Mouse (Mus musculus) megakaryocyte progenitor cell, adult 5-6 weeks (primary cell): ENCODE results near the gene Pafah1b1. TPM values are rescaled to one million over a fixed set of nuclear protein-coding genes. Genes with fewer than 3 reads are reported as not detected.
A peak's percentile ranks its signal among the peaks of the same experiment; 100 is the strongest.

ENCODE experiments used
- ATAC-seq: replicated peaks from 2 replicates; pipeline ENCODE4 v1.8.0; 2016; ENCODE audit warnings: mild to moderate bottlenecking, moderate TSS enrichment, inconsistent platforms; ENCODE audit not compliant: poor library complexity
- total RNA-seq, 2 experiments: library from RNA; stranded (forward) in 1 of 2; stranded (reverse) in 1 of 2; fragments of 157-497, 149-512 nt in 1 of 2; fragments of 200-1000 nt in 1 of 2; gene quantifications; 2 replicates each; pipeline versions ENCODE4 v1.2.3 to v1.2.4; 2015 to 2017

Gene Pafah1b1
- total RNA-seq, 2 experiments from 2014 or later: 47.4 to 49.0 TPM

DNA sequence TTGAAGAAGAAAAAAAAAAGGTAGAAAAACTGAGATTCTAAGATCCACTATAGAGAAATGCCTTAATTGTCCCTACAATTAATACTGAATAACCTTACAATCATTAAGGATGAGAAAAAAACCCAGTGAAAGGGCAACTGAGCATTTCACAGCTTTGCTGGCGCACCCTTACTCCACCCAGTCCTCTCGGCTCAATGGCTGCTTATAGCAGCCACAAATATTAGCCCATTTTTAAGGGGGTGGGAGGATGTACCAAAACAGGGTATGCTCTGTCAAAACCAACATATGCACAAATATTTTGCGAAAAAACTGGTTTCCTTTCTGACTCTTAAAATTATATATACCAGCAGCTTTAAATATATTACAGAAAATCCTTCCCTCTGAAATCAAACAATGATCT lies 2.5 kb downstream of the Pafah1b1 start:
- no peak for ATAC-seq

DNA sequence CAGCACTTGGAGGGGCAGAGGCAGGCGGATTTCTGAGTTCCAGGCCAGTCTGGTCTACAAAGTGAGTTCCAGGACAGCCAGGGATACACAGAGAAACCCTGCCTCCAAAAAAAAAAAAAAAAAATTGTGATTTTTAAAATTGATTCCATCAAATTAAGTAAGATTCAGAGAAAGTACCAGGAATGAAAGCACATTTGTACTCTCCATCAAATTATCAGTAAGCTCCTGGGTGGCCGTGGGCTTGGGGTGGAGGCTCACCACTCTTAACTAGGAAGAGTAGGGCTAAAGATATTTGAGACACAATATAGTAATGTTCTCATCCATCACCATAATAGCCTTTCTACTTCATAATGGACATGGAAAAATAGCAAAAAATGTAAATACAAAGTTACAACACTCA lies 3.3 kb downstream of the Pafah1b1 start:
- ATAC-seq: no peak

DNA sequence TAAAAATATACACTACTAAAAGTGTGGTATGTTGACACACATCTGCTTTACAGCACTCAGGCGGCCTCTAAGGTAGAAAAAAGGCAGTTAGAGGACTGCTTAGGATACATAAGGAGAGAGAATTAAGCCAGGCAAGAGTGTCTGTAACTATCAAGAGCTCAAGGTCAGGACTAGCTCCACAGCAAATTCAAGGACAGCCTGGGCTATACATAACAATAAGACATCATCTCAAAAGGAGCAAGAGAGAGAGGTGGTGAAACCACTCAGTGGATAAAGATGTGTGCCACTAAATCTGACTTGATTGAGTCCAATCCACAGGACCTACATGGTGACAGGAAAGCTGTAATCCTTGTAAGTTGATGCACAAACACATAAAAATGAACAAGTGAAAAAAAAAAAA lies 3.8 kb downstream of the Pafah1b1 start:
- ATAC-seq: no peak

DNA sequence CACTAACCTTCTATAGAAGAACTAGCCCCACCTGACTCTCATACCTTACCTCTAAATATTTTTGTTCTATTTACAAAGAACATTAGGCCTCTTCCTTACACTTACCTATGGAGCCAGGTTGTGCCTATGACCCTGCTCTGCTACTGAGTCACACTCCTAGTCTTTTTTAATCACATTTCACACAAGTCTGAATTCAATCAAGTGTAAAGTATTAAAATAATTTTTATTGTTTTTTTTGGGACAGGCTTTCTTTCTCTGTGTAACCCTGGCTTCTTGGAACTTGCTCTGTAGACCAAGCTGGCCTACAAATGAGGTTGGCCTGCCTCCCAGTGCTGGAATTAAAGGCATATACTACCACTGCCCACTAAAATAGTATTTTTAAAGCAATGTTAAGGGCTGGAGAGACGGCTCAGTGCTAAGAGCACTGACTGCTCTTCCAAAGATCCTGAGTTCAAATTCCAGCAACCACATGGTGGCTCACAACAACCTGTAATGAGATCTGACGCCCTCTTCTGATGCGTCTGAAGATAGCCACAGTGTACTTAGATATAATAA lies 8.4 kb downstream of the Pafah1b1 start:
- ATAC-seq: no peak

DNA sequence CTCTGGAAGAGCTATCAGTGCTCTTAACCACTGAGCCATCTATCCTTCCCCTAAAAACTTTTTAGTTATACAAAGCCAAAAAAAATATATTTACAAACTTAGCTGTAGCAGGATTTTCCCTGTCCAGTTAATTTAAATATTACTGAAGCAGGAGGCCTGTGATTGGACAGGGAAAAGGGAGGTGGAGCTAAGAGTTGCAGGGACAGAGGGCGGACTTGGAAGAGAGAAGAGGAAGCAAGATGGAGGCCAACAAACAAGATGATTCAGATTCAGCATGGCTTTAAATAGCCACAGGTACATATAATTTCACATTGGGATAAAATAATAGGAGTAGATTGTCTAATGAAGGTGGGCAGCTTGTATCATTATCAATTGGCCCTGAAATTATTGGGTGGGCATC lies 13.8 kb downstream of the Pafah1b1 start:
- no peak for ATAC-seq

DNA sequence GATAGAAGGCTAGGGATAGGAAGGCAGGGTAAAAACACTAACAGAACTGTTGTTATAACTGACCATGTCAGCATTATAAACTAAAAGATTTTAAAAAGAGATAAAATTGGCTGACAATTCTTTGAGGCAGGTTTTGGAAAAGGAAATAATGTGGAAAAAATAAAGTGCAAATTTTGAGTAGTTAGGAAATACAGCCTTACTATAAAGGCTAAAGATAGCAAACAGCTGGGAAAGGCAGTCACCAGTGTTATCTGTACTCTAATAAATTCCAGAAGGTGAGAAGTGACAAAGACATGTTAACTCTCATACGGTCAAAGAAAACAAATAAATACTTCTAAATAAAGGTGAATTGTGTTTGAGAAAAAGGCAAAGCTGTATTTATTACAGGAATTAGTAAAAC lies 15.7 kb downstream of the Pafah1b1 start:
- ATAC-seq: no peak

DNA sequence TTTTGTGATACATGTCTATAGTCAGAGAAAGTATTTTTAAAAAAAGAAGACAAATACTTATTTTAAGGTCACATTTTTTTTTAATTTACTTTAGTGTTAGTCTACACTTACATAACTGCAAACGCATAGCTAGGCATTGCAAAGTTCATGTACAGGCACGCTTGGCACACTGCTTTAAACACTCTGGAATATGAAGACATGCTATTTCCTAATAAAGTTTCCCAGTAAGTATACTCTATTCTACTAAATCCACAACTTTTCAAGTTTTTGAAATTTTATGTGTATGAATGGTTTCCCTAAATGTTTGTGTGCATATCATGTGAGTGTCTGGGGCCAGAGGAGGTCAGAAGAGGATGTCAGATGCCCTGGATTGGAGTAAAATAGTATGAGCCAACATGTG lies 20.4 kb downstream of the Pafah1b1 start:
- no peak for ATAC-seq

DNA sequence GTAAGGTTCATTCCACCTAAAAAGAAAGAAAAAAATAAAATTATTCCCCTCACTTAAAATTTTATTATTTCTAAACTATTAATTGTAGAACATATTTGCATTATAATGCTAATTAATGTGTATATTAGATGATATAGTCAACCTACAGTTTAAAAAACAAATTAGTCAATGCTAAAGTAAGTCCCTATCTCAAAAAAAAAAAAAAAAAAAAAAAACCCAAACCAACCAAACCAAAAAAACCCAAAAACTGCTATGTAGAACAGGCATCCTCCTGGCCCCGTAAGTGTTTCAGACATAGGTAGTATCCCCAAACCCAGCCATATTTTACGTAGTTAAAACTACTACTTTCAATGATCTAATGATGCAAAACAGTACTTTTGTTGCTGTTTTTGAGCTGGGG lies 25.0 kb downstream of the Pafah1b1 start:
- ATAC-seq: no peak

DNA sequence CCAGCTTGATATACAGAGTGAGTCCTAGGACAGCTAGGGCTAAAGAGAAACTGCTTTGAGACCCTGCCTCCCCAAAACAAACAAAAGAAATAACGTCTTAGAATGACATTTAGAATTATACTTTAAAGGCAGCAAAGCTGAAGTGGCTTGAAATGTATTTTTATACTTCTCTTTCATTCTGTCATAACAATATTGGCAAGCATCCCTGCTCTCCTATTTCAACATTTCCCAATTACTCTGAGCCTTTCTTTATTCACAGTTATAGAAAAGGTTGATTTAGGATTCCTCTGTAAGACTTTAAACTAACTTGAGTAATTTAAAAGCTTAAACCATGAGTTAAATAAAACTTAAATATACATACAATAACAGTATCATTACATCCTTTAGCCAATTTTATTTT lies 32.3 kb downstream of the Pafah1b1 start:
- no peak for ATAC-seq

DNA sequence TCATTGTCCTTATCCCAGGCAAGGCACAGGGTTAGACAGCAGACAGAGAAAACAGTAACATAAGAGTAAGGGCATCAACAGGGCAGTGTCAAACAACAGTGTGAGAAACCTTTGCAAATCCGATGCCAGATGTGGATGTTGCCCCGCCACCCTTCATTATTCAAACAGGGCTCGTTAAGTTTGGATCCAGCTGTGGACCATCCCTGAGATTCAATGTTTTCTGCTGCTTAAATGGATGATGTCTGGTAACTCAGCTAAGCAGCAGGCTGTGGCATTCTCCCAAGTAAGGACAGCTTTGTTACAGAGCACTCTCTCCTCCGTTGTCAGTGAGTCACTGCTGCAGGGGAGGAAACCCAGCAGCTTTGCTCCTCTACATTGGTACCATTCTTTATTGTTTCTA lies 49.3 kb downstream of the Pafah1b1 start:
- no peak for ATAC-seq

DNA sequence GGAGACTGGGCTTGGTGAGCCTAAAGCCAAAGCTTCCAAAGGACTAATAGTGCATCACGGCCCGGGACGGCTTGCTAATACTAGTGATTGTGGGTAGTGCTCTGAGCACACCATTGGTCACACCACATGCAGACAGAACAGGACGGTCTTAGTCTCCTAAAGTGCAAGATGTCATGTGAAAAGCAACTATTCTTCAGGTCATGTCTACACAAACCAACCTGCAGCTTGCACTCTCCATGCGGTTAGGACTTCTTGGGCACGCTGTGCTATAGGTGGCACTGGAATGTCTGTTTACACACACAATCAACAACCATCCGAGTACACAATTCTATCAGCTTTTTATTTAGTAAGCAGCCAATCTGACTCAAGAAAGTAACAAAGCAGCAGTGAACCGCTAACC lies 49.8 kb downstream of the Pafah1b1 start:
- ATAC-seq: no peak

DNA sequence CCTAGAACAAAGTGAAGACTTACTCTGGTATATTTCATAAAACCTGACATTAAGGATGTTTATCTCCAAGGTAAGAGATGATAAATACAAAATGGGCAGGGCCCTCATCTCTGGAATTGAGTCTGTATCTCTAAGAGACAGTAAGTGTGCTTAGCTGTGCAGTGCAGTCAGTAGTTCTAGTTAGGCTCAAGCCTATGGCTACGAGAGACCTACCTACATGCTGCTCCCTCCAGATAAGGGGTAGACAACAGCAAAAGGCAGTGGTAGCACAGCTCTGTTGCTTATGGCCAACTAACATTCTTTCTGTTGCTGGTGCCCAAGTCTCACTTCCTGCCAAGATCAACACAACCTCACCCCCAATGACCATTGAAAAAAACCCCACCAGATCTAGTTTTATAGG lies 50.9 kb downstream of the Pafah1b1 start:
- ATAC-seq: peak; percentile 94

DNA sequence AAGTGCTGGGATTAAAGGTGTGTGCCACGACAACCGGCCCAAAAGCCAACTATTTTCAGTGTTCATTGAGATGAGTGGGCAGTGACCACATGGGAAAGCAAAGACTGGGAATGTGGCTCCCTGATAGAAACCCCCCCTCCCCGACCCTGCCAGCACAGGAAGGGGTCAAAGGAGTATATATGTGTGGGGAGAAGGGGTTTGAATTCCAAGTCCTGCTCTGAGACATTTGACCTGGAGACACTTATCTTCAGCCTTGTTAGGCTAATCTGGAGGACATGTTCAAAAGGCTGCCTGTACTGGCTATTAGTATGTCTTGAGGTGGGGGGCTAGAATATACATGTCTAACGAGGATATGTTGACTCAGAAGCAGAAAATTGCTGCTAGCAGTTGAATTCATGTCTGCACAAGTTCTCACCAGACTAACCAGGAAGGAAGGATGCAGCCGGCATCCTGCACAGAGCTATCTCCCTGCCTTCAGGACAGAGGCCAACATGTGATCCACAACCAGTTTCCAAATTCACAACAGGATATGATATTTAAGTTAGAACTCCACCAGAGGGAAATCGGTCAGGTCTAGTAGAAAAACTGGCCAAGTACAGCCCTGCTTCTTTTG lies 51.5 kb downstream of the Pafah1b1 start:
- ATAC-seq: no peak

DNA sequence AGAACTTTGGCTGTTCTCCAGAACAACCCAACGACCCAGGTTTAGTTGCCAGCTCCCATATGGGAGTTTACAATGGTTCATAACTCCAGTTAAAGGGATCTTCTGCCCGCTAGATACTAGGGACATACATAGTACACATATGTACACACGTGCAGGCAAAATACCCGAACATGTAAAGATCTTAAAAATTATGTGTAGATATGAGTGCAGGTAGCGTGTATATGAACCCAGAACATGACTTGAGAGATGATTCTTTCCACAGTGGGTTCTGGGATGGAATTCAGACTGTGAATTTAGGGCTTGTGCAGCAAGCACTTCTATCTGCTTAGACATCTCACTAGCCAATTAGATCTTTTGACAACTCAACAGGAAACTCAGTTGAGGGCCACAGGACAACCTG lies 52.6 kb downstream of the Pafah1b1 start:
- no peak for ATAC-seq

DNA sequence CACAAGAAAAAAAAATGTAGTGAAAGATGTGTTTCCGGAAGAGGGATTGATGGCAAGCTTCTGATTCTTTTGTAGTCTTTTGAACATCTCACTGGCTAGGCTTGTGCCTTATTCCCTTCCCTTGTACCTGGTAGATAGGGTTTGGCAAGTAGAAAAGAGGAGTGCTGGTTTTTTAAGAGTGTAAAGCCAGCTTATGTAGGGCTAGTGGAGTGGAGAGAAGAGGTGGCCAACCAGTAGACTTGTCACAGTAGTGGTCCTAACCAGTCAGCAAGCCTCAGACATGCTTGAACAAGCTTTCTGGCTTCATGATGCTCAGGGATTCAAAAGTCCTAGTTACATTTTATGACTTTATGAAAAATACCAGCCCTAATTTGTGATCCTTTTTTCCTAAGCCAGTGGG lies 53.5 kb downstream of the Pafah1b1 start:
- no peak for ATAC-seq

DNA sequence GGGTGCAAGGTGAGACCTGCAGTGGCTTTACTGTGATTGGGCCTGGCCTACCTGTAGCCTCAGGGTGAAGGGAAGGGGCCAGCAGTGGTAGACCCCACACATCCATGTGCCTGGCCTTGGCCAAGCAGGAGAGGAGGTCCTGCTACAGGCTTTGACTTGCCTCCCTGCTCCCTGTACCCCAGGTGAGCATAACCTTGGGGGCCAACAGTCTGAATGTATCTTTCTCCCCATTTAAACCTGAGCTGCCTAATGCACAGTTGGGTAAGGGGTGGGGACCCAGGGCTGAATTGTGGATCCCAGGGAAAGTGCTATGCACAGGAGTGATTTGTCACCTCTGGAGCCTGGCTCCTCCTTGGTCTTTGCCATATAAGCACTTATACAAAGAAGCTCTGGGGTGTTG lies 54.3 kb downstream of the Pafah1b1 start:
- no peak for ATAC-seq

DNA sequence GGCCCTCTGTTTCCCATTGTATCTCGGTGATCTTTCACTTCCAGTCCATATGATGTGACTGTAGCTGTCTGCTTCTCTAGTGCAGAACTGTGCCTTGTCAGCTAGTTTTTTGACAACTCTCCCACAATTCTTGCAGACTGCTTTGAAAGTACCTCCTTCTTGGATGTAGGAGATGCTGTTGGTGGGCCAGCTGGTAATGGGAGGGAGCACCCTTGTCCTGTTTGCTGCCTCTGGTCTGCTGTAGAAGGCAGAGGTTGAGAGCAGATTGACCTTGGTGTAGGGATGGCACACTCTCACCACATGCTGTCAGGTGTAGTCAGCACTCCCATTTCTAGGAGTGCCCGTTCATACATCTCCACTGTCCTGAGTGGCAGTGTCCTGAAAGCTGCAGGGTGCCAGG lies 55.5 kb downstream of the Pafah1b1 start:
- no peak for ATAC-seq

DNA sequence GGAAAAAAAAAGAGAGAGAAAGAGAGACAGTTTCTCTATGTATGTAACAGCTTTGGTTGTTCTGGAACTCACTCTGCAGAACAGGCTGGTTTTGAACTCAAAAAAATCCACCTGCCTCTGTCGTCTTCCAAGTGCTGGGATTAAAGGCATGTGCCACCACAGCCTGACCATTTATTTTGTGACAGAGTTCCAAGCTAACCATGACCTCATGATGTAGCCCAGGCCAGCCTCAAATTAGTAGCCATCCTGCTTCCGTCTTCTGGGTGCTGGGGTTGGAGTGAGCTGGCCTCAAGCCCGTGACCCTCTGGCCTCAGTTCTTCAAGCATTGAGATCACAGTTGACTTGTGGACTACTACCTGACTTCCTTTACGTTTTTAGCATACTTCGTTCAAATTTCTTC lies 56.0 kb downstream of the Pafah1b1 start:
- ATAC-seq: no peak

DNA sequence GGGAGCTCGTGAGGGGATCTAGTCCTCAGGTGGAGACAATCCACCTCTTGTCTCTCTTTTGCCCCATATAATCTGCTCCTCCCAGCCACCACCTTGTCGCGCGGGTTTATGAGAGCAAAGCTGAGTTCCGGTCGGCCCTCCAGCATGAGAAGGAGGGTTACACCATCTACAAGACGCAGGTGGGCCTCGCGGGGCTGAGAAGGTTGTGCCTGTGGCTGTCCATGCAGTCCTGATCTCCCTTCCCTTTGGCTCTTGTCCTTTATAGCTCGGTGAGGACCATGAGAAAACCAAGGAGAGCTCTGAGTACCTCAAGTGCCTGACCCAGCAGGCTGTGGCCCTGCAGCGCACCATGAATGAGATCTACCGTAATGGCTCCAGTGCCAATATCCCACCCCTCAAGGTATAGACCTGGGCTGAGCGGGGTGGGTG lies 56.9 kb downstream of the Pafah1b1 start:
- no peak for ATAC-seq

DNA sequence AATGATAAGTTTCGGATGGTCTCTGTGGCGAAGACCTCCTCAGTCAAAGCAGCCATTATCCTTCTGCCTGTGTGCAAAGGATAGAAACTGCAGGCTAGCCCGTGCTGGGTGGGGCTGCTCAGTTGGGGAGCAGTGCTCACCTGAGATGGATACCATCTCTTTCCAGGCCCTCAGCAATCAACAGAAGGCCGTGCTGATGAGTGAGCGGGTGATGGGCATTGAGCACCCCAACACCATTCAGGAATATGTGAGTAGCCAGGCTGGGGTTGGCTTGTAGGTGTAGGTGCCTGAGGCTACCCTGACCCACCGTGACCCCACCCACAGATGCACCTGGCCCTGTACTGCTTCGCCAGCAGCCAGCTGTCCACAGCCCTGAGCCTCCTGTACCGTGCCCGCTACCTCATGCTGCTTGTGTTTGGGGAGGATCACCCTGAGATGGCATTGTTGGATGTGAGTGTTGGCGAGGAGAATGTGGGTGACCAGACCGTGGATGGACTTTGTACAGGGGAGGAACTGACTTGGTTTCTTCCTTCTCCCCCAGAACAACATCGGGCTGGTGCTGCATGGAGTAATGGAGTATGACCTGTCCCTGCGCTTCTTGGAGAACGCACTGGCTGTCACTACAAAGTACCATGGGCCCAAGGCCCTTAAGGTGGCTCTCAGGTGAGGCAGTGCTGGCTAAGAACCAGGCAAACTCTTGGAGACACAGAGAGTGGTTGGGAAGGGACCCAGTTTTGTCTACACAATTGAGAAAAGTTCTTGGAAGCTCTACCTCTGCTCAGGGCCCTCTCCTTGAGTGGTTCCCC lies 57.5 kb downstream of the Pafah1b1 start:
- no peak for ATAC-seq

DNA sequence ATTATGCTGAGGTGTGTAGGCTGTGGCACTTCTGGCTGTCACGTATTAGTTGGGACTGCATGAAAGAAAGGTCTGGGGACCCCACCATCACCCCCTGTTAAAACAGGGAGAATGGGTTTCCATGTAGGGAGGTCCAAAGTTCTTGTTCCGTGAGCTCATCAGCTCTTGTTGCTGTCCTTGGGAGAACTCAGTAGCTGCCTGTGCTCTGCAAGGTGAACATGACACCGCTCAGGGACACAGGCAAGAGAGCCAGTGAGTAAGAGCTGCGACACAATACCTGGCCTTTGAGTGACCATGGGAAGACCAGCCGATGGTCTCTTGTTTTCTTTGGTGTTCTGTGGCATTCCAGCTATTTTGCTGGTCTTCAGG lies 58.2 kb downstream of the Pafah1b1 start:
- no peak for ATAC-seq

DNA sequence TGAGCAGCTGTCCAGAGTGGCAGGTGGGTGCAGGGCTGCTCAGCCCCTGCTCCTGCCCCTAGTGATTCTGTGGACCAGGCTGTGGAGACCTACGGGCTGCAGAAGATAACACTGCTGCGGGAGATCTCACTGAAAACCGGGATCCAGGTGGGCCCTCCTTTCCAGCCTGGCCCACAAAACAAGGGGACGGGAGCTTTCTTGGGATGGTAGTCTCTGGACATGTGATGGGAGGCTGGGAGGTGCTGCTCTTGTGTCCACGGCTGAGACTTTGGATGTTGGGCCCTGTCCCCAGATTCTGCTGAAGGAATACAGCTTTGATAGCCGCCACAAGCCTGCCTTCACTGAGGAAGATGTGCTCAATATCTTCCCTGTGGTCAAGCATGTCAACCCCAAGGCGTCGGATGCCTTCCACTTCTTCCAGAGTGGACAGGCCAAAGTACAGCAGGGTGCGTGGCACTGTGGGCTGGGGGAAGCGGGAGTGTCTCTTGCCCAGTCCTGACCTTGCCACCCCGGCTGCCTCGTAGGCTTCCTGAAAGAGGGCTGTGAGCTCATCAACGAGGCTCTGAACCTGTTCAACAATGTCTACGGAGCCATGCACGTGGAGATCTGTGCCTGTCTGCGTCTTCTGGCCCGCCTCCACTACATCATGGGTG lies 58.7 kb downstream of the Pafah1b1 start:
- no peak for ATAC-seq
